Mouse (Mus musculus): Measurements from ENCODE around the gene Lmcd1.

- no peak for TF ChIP-seq POLR2A (IDR thresholded peaks at IDR 0.05; ENCODE audit: borderline replicate concordance, low read depth, low read length)
- no peak for TF ChIP-seq CTCF (IDR thresholded peaks at IDR 0.05; ENCODE audit: low read depth, low read length)
Observed at GRCm38 (mm10) chr6:112359341-112359740, 85.8 kb downstream of the Lmcd1 start.
